Mouse (Mus musculus) frontal cortex, postnatal 25 days (tissue): ENCODE results near the gene Ube2j2.

ENCODE experiments used
- DNase-seq, 2 experiments: peaks; one replicate each; pipeline ENCODE4 v3.0.0; 2022; ENCODE audit warnings: low spot score in 2 of 2

Ube2j2 gene

DNA sequence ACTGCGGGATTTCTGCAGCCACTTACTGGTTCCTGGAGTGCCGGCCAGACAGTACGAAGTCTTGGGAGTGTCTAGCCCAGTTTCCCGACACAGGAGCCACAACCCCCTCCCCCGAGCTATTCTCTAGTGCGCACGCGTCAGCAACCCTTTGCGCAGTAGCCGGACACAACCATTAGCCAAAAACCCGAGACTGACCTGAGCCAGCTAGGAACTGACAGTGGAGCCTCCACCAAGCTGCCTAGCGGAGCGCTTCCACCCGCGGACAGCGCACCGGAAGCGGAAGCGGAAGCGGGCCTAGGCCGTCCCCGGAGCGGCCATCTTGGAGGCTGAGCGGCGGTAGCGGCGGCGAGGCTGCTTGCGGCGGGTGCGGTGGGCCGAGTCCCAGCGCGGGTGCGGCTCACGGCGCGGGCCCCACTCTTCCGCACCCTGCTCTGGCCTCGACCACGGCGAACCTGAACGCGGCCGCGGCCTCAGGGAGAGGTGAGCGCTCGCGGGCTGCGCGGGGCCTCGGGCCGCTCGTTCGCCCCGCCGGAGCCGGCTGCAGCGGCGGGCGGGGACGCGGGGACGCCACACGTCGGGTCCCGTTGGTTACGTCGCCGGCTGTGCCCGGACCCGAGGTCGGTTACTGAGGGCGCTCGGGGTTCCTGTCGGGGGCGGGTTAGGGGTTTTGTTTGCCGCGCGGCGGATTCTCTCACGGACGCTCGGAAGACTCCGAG, at the start of gene Ube2j2:
TSS of gene Ube2j2 (plus strand) at position 298 of the 716 bp plus-strand sequence.
- peak; percentile 97 to 98 for DNase-seq

DNA sequence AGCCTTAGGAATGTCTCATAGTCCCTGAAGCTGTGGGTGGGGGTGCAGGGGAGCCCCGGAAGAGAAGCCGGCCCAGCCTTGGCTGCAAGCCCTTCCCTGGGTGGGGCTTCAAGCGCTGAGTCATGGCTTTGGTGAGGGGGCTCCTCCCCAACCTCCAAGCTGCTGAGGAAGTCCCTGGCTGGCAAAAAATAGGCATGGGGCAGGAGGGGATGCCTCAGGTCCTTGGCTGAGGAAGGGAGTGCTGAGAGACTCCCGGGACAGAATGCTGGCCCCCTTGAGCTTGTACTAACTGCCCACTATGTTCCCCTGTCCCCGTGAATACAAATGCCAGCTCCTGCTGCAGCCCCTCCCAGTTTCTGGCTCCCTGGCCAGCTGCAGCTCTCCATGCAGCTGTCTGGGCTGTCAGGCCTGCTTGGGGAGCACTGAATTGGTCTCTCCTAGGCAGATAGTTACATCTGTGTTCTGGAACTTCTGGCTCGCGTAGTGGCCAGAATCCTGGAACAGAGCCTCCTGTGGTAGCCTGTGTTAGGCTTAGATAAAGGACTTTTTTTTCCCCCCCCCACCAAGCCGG, 49.2 kb upstream of the Ube2j2 start:
- DNase-seq, result peak; percentile 49 to 62

DNA sequence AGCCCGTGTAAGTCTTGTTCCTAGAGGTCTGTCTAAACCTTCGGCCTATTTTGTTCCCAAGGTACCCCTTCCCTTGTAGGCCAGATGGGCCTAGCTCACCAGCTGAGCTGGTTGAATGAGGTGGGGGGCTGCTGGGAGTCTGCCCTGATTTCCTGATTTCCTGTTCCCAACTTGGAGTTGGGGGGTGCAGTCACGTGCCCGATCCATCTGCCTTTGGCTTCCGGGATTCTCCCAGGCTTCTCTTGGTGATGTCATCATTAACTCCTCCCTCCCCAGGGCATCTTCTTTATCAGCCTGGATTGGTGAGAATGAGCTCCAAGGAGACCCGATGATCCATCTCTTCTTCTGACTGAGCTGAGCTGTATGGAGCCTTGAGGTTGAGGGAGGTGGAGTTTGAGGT, 48.4 kb upstream of the Ube2j2 start:
- peak; percentile 49 to 69 for DNase-seq

DNA sequence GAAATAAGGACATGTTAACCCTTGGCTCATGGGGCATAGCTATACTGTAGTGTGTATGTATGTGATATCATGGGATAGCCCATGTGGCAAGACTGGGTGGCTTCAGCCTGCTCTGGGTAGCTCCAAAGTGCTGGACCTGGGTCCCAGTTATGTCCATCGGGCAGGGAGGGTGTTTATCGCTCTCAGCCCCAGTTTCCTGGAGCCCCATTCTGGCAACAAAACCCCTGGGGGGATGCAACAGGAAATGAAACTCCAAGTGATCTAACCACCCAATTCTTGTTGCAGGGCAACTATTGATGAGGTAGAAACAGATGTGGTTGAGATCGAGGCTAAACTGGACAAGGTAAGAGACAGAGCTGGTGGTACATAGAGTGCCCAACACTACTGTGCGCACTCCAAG, 47.8 kb upstream of the Ube2j2 start:
- DNase-seq, result no peak

DNA sequence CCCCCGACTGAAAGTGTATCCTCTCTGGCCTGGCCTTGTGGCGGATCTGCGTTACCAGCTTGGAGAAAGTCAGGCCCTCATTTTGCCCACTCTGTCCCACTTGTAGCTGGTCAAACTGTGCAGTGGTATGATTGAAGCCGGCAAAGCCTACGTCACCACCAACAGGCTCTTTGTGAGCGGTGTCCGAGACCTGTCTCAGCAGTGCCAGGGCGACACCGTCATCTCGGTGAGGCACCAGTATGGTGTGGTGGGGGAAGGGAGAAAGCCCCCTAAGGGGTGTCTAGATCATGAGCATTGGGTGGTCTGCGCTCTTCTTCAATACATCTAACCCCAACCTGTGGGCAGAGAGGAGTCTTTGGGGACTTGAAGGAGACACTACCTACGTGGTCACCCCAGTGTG, 47.2 kb upstream of the Ube2j2 start:
- DNase-seq, result no peak

DNA sequence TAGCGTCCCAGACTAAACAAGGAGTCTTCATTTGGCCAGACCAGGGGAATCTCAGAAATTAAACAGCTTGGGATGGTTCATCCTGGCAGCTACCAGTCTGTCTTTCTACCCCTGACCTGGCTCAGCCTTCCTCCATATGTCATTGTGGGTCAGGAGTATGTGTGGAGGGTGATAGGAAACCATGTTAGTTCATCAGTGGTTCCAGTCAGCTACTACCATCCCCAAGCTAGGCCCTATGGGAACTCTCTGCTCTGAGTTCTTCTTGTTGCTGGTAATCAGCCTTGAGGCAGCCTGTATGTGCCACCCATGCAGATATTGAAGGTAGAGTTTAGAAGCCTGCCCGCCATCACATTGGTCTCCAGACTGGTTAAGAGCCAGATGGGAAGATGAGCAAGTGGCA, 45.3 kb upstream of the Ube2j2 start:
- no peak for DNase-seq

DNA sequence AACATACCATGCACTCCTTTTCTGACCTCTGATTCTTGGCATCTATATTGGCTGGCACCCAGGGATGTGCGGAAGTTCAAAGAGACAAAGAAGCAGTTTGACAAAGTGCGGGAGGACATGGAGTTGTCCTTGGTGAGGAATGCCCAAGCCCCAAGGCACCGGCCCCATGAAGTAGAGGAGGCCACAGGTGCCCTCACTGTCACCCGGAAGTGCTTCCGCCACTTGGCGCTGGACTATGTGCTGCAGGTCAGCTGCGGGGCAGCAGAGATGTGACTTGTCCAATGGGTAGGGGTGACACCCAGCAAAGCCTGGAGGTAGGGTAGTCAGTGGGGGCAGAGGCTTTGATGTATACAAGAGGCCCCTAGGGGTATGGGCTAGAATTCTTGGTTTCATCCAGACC, 44.3 kb upstream of the Ube2j2 start:
- DNase-seq, result no peak

DNA sequence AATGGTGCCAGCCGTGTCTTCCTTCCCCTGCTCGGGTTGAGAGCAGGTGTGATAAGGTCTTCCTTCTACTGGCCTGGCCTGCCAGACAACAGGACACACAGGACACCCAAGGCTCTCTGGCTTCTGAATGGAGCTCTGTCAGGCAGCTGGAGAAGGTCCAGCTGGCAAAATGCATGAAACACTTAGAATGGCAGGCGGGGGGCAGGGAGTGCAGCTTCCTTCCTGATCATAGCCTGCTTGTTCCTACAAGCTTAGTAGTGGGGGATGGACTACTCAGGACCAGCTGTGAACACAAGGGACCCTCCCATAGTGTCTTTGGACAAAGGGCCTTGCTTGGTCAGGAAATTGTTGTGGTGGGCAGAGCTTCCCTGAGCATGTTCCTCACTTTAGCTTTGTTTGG, 42.4 kb upstream of the Ube2j2 start:
- DNase-seq, result peak; percentile 5 to 7

DNA sequence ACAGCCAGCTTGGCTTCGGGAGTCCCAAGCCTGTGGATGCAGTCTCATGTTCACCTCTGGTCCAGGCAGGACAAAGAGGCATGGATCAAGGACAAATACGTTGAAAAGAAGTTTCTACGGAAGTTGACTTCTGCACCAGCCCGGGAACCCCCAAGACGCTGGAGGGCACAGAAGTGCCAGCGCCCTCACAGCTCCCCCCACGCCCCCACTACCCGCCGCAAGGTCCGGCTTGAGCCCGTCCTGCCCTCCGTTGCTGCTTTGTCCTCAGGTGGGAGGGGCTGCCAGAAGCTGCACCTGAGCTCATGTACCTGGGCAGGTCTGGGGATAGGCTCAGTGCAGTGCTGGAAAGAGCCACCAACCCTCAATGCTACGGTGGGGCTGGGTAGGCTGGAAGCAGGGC, 40.4 kb upstream of the Ube2j2 start:
- DNase-seq, result no peak

DNA sequence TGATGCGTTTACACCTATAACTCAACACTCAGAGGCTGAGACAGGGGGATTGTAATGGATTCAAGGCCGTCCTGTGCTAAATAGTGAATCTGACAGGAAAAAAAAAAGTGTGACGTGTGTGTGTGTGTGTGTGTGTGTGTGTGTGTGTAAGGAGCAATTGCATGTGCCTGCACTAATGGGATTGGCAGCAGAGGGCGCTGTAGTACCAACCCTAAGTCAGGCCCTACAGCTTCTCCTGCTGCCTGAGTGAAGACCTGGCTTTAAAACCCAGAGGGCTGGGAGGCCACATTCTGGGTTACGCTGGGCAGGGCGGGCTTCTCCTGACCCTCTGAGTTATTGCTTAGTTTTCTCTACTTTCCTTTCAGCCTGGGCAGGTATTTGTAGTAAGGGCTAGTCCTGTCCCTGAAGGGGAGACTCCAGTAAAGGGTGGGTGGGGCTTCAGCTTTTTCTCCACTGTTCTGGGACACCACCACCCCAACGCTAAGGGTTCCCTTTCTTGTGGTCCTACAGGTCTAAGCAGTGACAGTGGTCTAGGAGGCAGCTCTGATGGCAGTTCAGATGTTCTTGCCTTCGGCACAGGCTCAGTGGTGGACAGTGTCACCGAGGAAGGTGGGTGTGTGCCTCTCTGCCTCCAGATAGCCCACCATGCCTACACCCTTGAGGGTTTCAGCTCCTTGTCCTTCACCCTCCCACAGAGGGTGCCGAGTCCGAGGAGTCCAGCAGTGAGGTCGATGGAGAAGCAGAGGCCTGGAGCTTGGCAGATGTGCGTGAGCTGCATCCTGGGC, 39.1 kb upstream of the Ube2j2 start:
- DNase-seq, result peak; percentile 3 to 9

DNA sequence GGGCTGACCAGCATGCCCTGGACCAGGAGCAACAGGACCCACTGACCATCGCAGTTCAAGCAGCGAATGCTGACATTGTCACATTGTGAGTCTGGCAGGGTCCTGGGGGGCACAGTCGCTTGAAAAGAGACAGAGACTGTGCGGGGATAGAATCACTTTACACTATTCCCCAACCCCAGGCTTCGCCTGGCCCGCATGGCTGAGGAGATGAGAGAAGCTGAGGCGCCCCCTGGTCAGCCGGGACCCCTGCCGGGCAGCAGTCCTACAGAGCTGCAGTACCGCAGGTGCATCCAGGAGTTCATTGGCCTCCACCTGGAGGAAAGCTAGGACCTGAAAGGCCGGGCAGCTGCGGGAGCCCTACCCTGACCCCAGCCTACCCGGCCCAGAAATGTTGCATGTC, 38.0 kb upstream of the Ube2j2 start:
- DNase-seq, result no peak

DNA sequence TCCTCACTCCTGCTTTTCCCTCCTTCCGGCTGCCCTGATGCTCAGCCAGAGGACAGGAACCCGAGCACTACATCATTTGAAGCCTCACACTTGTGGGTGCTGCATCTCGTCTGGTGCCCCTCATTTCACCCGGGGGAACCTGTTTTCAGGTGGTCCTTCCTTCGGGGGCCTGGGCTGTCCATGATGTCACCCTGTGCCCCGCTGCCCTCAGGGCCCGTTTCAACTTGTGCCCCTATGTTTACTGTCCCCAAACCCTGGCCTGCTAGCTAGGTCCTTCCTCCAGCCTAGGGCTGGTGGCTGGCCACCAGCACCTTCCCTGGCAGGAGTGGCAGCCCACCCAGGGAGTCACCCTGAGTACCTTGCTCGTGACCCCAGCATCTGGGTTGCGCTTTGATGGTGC, 37.5 kb upstream of the Ube2j2 start:
- DNase-seq, result peak in 1 of 2 experiments; percentile 2

DNA sequence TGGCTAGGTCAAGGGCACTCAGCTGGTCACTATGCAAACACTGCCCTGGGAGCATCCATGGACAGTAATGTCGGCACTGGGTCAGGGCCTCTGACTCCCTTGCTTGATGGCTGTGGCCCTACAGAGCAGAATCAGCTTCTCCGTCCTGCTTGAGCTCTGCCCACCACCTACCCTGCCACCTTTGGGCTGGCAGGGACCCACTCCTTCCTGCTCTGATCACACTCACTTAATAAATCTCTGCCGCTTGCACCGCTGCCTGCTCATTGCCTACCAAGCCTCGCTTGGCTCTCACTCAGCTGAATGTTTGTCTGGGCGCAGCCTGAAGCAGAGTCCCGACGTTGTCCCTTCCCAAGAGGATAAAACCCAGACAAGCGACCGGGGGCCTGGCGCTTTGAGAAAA, 36.6 kb upstream of the Ube2j2 start:
- DNase-seq, result peak in 1 of 2 experiments; percentile 2

DNA sequence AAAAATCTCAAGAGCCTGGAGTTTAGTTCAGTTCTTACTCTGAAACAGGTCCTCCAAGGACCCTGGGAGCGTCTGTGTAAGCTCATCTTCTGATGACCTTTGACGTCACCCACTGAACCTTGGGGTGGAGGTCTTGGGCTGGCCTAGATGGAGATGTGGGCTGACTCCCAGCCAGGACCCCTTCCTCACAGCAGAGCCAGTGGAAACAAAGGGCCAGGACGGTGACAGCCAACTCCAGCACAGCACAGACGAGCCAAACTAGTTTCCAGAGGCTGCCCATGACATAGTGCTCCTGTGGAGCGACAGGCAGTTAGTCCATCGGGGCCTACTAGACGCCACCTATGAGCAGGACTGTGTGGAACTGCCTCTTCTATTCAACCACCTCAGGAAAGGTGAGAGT, 35.4 kb upstream of the Ube2j2 start:
- peak; percentile 2 to 6 for DNase-seq

DNA sequence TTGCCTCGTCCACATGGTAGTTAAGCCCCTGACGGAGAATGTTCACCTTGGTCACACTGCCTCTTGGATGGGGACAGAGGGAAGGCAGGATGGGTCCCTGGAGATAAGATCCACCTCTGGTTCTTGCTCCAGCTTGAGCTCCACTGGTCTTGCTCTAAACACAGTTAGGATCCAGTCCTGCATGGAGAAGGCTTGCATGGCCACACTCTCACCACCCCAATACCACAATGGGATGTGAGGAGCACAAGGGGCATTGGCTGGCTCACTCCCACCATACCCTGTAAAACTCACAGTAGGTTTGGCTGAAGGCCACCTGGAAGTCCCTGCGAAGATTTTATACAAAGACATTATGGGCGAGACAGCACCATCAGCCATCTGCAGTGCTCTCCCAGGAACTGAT, 34.9 kb upstream of the Ube2j2 start:
- DNase-seq, result no peak

DNA sequence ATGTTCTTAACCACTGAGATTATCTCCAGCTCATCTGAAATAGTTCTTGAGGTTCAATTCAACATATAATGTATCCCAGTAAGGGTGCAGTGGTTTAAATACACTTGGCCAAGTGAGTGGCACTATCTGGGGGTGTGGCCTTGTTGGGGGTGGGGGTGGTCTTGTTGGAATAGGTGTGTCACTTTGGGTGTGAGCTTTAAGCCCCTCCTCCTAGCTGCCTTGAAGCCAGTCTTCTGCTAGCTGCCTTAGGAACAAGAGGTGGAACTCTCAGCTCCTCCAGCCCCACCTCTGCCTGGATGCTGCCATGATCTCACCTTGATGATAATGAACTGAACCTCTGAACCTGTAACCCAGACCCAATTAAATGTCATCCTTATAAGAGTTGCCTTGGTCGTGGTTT, 11.6 kb upstream of the Ube2j2 start:
- no peak for DNase-seq

DNA sequence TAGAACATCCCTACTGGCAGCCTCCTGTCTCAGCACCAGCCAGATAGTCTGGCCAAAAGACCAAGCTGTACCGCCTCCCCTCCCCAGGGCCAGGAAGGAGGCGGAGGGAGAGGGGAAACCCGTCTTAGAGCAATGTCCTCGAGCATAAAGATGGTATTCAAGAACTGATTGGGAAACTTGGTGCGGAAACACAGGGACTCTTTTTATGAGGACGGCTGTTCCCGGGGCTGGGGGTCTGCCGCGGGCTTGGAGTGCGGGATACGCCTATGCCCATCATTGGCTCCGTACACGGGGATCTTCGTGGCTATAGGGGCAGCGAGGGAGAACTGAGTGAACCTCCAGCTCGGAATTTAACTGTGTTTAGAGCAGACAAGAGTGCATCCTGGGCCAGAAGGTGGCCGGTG, 580 bp upstream of the Ube2j2 start:
- DNase-seq, result peak in 1 of 2 experiments; percentile 20

DNA sequence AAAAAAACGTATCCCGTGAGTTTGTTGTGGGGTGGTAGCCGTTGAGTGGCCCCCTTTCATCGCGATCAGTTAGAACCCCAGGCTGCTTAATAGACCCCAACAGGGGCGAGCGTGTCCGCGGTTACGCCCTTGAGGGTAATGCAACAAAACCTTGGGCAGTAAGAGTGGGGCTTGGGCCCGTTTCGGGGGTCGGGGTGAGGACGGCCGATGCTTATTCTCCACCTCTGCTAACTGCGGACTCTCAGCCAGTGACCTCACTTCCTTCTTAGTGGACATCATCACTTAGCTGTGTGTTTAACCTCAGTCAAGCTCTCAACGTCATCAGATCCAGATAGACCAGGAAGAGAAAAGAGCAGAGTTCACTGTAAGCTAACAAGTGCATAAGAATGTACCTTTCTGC, 640 bp downstream of the Ube2j2 start:
- no peak for DNase-seq

DNA sequence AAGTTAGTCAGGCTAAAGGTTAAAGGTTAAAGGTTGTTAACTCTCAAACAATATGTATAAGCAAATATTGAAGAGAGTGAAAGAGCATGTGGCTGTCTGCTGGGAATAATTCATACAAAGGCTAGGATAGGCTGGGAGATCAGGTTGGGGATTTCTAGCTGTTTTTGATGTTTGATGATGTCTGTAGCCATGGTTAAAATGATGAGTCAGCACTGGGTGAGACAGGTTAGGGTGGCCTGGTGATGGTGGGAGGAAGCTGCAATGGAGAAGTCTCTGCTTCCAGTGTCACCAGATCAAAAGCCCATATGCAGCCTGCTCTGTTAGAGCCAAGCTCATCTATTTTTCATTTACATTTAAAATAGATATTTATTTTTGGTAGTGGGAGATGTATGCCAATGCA, 3.5 kb downstream of the Ube2j2 start:
- DNase-seq, result no peak

DNA sequence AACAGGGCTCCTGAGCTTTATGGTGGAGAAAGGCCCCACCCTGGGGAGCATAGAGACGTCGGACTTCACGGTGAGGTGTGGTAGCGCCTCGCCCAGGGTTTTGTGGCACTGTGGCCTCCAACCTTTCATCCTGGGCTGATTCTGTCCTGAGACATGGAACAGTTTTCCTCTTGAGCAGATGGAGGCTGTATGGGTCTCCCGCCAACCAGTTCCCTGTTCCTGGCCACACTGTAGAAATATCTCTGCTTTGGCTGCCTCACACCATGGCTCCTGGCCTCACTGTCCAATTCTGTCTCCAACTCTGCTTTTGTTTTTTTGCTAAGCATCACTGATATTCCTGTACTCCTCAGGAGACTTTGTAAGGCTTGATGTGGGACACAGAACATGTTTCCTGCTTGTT, 11.9 kb downstream of the Ube2j2 start:
- no peak for DNase-seq

DNA sequence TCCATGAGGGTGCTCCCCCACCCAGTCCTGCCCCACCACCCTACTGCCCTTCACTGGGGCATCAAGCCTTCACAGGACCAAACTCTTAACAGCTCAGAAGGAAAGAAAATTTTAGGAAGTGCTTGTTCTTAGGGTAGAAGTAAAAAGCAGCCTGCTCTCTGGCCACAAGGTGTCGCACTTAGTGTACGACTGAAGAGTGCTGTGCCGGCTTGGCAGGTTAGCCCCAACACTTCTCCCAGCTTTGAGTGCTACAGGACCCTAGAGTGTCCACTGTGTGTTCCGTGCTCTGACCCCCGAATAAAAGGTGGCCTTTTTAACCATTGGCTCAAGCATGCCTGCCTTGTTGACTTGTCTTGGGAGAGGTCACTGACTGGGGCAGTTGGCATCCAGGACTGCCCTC, 15.6 kb downstream of the Ube2j2 start:
- DNase-seq, result peak; percentile 47 to 52

DNA sequence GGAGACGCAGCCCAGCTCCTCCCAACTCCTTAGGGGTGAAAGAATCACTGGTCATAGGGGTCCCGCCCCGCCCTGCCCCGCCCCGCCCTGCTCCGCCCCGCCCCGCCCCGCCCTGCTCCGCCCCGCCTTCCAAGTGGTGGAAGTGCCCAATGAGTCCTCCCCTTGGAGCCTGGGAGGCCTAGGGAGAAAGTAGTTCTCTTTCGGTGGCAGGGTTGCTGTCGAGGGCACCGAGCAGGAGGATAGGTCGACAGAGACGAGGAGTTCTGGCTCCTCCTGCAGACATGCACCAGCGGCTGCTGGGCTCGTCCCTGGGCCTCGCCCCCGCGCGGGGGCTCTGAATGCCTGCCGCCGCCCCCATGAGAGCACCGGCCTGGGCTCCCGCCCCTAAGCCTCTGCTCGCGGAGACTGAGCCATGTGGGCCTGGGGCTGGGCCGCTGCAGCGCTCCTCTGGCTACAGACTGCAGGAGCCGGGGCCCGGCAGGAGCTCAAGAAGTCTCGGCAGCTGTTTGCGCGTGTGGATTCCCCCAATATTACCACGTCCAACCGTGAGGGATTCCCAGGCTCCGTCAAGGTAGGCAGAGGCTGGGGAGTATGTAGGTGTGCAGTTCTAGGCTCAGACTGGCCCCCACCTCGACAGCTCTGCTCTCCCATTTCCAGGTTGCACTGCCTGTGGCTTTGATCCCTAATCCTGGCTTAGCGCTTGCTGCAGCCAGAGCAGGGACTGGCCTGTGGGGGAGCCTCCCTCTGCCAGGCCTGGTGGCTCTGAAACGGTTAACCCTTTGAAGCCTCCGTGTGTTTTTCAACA, 18.7 kb downstream of the Ube2j2 start, which contains the start of gene C1qtnf12:
TSS of gene C1qtnf12 (plus strand) at position 152 of the 805 bp plus-strand sequence.
- DNase-seq, result peak in 1 of 2 experiments; percentile 10
